Mouse (Mus musculus) thymus, adult 2 months (tissue): ENCODE measurements at regions not wholly inside any gene's neighbourhood (a gene's known extent, or its start where the extent isn't known, plus 50 kb on each side); places are given as distances from the start of the nearest gene placed in this dataset.
"Not testable (repeated sequence)": the region's sequence is repeated elsewhere in the genome, so short reads cannot be mapped to it uniquely, and the experiment has no call there.

Experiments
- DNase-seq: peaks from one replicate; pipeline ENCODE4 v3.0.0; 2021
- H3K27ac ChIP-seq: fragments of 200-500 bp; 2 replicates; pipeline ENCODE4 v1.5.1; 2012; ENCODE audit warnings: low read length, control low read depth; ENCODE audit not compliant: control insufficient read depth, insufficient read depth
- H3K27me3 ChIP-seq: fragments of 200-500 bp; 2 replicates; pipeline ENCODE4 v1.6.1; 2012; ENCODE audit warnings: mild to moderate bottlenecking, low read length, moderate library complexity, mixed read lengths; ENCODE audit not compliant: control insufficient read depth, insufficient read depth
- H3K36me3 ChIP-seq: fragments of 200-500 bp; 2 replicates; pipeline ENCODE4 v1.6.1; 2012; ENCODE audit warnings: mild to moderate bottlenecking, low read length, moderate library complexity; ENCODE audit not compliant: control insufficient read depth, insufficient read depth
- H3K4me1 ChIP-seq: fragments of 200-500 bp; replicated peaks from 2 replicates; pipeline ENCODE4 v1.6.1; 2012; ENCODE audit warnings: low read length; ENCODE audit not compliant: control insufficient read depth, insufficient read depth
- H3K4me3 ChIP-seq: fragments of 200-500 bp; 2 replicates; pipeline ENCODE4 v1.5.1; 2012; ENCODE audit warnings: mild to moderate bottlenecking, low read length, control low read depth, moderate library complexity; ENCODE audit not compliant: control insufficient read depth, insufficient read depth
- CTCF ChIP-seq: fragments of 200-500 bp; IDR thresholded peaks from 2 replicates; pipeline ENCODE4 v1.5.1; 2012; ENCODE audit warnings: mild to moderate bottlenecking, control low read depth, low read length, moderate library complexity, borderline replicate concordance; ENCODE audit not compliant: control insufficient read depth, poor library complexity, insufficient read depth; ENCODE audit errors: extremely low read depth
- POLR2A ChIP-seq: fragments of 200-500 bp; IDR thresholded peaks from 2 replicates; pipeline ENCODE4 v1.6.1; 2012; ENCODE audit warnings: mild to moderate bottlenecking, low read length, control low read depth, moderate library complexity; ENCODE audit not compliant: control insufficient read depth, poor library complexity, insufficient read depth; ENCODE audit errors: extremely low read depth
- WGBS: fragments of 180-500 bp; shearing (Covaris S2); methylation state at CpG from one replicate; pipeline ENCODE4 v1.1.7; 2018; 5-methylcytosine and 5-hydroxymethylcytosine counted together

DNA sequence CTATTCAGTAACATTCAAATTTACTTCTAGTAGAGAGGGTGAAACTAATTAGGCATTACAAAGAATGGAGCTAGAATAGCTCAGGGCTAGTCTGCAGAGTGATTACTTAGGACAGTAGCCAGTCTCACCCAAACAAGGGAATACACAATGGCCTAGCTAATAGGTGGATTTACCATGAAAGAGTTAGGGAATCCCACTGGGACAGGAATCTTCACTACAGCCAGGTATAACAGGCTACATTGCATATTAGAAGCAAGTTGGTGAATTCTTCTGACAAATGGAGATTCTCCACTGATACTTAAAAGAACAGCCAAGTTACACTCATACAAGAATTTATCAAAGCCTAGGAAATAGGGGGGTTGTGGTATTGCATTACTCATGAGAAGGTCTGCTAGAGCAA is 670.2 kb upstream of the Chrm3 start:
- not testable (repeated sequence) for H3K36me3 ChIP-seq, H3K27me3 ChIP-seq, H3K27ac ChIP-seq, H3K4me1 ChIP-seq, DNase-seq, H3K4me3 ChIP-seq

DNA sequence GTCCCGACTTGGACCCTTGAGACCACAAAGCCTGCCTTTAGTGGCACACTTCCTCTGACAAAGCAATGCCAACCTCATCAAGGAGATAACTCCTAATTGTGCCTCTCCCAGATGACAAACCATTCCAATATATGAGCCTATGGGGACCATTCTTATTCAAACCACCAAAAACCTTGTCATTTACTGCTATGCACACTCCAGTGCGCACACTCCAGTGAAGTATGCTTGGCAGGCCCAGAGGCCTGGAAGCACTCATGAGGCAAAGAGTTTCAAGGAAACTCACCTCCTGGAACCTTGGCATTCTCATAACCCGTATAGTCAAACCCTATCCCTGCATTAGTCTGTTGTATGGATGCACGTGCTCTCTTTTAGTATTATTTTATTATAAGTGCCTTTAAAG is 669.7 kb upstream of the Chrm3 start:
- no peak for DNase-seq
- no peak for TF ChIP-seq POLR2A
- no peaks in the 10 kb centered on the region for H3K36me3 ChIP-seq
- no peaks in the 10 kb centered on the region for H3K4me1 ChIP-seq
- H3K27ac ChIP-seq, result no peak overlapping the region
- no peak overlapping the region for H3K4me3 ChIP-seq
- H3K27me3 ChIP-seq, result no peaks in the 10 kb centered on the region
- 72% methylated on average over 4 of the region's 4 CpGs for WGBS

DNA sequence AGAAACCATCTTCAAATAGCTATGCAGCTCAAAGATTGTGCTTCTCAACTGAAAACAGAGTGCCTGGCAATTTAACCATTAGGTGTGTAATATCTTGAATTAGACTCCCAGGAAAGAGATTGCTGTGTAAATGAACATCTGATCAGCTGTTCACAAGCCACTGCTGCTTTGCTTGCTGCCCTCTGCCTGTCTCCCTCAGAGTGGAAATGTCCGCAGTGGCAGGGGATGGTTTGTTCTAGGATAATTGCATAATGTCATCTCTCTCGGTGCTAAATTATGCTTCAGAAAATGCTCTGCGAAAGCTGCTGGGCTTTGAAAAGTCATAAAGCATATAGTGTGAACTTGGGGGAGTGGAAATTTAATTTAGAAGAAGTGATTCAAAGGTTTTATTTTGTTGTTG is 665.3 kb upstream of the Chrm3 start:
- TF ChIP-seq CTCF (no peak), POLR2A (no peak)
- H3K4me1 ChIP-seq, result no peaks in the 10 kb centered on the region
- DNase-seq, result no peak
- no peak overlapping the region for H3K27ac ChIP-seq
- H3K4me3 ChIP-seq, result no peak overlapping the region
- H3K27me3 ChIP-seq, result no peaks in the 10 kb centered on the region
- 95% methylated on average over 3 of the region's 3 CpGs for WGBS
- no peaks in the 10 kb centered on the region for H3K36me3 ChIP-seq

DNA sequence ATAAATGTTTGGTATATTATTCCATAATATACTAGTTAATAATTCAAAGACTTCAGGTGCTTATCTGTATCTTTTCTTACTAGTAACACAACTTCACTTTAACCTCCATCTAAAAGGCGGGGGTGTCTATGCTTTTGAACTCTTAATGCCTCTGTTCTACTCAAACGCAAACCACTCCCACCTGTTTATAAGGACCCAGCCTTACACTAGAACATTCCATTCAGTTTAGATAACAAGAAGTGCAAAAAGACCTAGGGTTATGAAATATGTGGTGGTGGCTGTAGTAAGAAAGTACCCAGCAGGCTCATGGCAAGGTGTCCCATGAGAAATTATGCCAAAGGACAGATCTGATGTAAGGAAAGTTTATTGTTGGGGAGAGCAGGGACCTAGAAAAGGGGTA is 663.8 kb upstream of the Chrm3 start:
- 94% methylated on average over 2 of the region's 2 CpGs for WGBS
- no peak overlapping the region for H3K4me3 ChIP-seq
- H3K27ac ChIP-seq, result no peak overlapping the region
- H3K27me3 ChIP-seq, result no peaks in the 10 kb centered on the region
- H3K36me3 ChIP-seq, result no peaks in the 10 kb centered on the region
- no peaks in the 10 kb centered on the region for H3K4me1 ChIP-seq
- DNase-seq, result no peak
- TF ChIP-seq POLR2A, result no peak
- no peak for TF ChIP-seq CTCF

DNA sequence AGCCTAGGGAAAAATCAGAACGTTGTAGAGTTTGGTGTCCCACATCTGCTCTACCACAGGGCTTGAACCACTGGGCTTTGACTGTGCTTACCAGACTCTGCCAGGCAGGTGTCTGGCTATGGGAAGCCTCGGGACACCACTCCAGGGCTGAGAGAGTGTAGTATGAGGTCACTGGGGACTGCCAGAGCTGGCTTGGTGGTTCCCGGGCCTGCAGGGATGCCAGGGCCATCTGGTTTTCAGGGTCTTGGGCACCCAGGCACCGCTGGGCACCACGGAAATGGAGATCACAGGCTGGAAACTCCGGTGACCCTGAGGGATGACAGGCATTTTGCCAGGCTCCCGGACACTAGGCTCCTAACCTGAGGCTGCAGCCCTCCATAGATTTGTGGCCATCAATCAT is 656.9 kb upstream of the Chrm3 start:
- Histone ChIP-seq H3K36me3 (no peaks in the 10 kb centered on the region), H3K4me3 (no peak overlapping the region), H3K4me1 (no peaks in the 10 kb centered on the region), H3K27ac (no peak overlapping the region), H3K27me3 (no peaks in the 10 kb centered on the region)
- DNase-seq, result no peak
- 89% methylated on average over 7 of the region's 7 CpGs for WGBS
- no peak for TF ChIP-seq POLR2A
- no peak for TF ChIP-seq CTCF

DNA sequence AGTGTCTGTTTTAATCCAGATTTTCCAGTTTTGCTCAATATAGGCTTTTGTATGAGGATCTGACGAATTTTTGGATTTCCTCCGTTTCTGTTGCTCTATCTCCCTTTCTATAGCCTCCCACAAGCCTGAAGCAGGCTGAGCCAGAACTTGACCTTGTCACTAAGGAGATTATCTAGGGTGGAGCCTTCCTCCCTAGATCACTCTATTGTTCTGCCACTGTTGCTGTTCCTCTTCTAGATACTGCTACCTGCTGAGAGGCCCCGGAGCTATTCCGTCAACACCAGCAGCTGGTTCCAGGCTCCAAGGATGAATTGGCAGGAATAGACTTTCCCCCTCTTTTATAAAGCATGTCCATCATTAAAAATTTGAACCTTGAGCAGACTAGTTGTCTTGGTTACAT is 644.7 kb upstream of the Chrm3 start:
- no peaks in the 10 kb centered on the region for H3K36me3 ChIP-seq
- WGBS, result 59% methylated on average over 4 of the region's 4 CpGs
- H3K27ac ChIP-seq, result no peak overlapping the region
- no peak for TF ChIP-seq POLR2A
- TF ChIP-seq CTCF, result no peak
- no peak for DNase-seq
- H3K27me3 ChIP-seq, result no peaks in the 10 kb centered on the region
- no peak overlapping the region for H3K4me3 ChIP-seq
- H3K4me1 ChIP-seq, result no peaks in the 10 kb centered on the region

DNA sequence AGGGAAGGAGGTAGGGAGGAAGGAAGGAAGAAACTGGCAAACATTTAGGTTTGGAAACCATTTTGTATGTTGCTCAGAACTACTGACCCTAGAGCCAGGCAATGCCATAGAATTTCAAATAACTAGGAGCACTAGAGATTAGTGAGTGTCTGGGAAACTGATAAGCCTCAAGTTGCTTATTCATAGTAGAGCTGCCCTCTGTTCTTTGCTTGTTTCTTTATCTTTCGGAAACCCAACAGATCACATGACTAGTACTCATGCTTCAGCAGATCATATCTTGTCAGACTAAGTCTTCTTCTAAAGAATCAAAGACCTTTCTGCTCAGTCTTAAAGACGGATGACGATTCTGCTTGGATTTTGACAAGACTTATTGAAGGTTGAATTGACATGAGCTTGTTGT is 630.5 kb upstream of the Chrm3 start:
- DNase-seq, result no peak
- 88% methylated on average over 3 of the region's 3 CpGs for WGBS
- H3K27me3 ChIP-seq, result no peaks in the 10 kb centered on the region
- H3K27ac ChIP-seq, result no peak overlapping the region
- no peaks in the 10 kb centered on the region for H3K4me1 ChIP-seq
- no peaks in the 10 kb centered on the region for H3K36me3 ChIP-seq
- no peak for TF ChIP-seq CTCF
- no peak for TF ChIP-seq POLR2A
- no peak overlapping the region for H3K4me3 ChIP-seq

DNA sequence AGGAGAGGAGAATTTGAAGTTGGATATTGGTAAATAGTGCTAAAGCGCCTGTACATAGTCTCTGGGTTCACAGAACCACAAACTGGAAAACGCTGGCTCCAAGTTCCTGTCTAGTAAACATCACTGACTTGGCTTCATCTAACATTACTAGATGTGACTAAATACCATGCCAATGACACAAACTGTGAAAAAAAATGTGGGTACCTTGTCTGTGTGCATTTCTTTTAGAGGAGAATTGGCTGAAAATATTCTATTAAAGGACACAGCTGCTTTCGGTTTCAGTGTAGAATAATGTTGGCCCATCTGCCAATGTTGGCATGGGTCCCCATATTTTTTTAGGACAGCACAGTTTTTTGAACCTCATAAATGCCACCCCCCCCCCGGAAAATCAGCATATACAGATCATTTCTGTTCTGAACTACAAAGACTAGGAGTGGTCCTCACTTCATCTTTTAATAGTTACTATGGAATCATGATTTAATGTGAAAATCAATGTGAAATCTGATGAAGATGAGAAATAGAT is 629.9 kb upstream of the Chrm3 start:
- no peak overlapping the region for H3K27ac ChIP-seq
- no peaks in the 10 kb centered on the region for H3K36me3 ChIP-seq
- no peak for DNase-seq
- no peaks in the 10 kb centered on the region for H3K4me1 ChIP-seq
- H3K4me3 ChIP-seq, result no peak overlapping the region
- WGBS, result 92% methylated on average over 4 of the region's 4 CpGs
- TF ChIP-seq CTCF (no peak), POLR2A (no peak)
- no peaks in the 10 kb centered on the region for H3K27me3 ChIP-seq
